Mouse (Mus musculus) testis, adult 2 months (tissue): Measurements from ENCODE around the gene Adh1.

ENCODE experiments used
- CTCF ChIP-seq: fragments of 200-500 bp; IDR thresholded peaks from 2 replicates; pipeline ENCODE4 v1.5.1; 2012; ENCODE audit warnings: low read depth, mild to moderate bottlenecking, inconsistent platforms, low read length, moderate library complexity; ENCODE audit not compliant: control insufficient read depth, insufficient read depth, insufficient replicate concordance
- POLR2A ChIP-seq: fragments of 200-500 bp; IDR thresholded peaks from 2 replicates; pipeline ENCODE4 v1.6.1; 2012; ENCODE audit warnings: low read depth, mild to moderate bottlenecking, inconsistent platforms, low read length, moderate library complexity; ENCODE audit not compliant: control insufficient read depth

- TF ChIP-seq POLR2A (no peak), CTCF (peak; percentile 23; the same call in 1 of the 2 replicates)
These were observed 37.8 kb upstream of the Adh1 start for GRCm38 (mm10) chr3:138222952-138223351.
